Mouse (Mus musculus): ENCODE results near the gene Pafah2.

GRCm38 (mm10) chr4:134362586-134362985 lies 33.5 kb upstream of the Pafah2 start:
- no peak for TF ChIP-seq EP300 (IDR thresholded peaks at IDR 0.05; ENCODE audit: low read depth)
- no peak for TF ChIP-seq CTCF (IDR thresholded peaks at IDR 0.05; ENCODE audit: low read depth)
